Mouse (Mus musculus): ENCODE results near the gene Grk1.

The Grk1 gene

DNA sequence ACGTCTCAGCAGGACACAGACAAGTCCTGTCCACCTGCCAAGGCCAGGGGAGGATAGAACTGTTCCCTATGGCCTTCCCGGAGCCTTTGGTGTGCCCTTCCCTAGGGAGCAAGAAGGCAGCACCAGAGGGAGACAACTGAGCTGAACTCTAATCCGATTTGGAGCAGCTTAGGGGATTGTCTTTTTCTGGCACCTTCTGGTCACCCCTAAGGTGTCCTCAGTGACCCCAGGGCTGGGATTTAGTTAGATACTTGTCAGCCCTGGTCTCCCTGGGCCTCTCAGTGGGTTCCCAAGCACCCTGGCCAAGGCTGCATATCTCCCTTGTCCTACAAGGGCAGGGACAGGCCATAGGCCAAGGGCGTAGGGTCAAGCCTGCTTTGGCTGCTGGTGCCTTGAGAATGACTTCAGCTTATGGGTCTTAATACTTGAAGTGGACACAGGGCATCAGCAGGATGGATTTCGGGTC is at the start of gene Grk1:
Grk1 (plus strand) TSS at position 416 of the 466 bp plus-strand sequence.
- no peak for DNase-seq

DNA sequence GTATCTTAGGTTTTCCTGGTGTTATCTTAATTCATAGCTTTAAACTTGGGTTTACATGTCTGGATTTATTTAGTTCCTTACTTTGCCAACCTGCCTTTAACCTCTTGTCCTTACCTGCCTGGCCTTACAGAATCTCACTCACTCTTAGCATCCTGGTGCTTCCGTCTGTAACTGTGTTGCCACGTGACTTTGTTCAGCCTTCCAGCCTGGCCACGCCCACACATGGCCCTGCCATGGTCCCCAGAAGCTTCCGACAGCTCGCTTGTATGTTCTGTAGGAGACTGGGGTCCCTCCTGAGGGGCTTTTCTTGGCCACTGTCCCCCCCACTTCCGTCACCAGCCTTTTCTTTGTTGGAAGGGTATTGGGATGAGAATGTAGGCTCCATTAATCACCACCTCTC is 48.7 kb upstream of the Grk1 start:
- DNase-seq = no peak

DNA sequence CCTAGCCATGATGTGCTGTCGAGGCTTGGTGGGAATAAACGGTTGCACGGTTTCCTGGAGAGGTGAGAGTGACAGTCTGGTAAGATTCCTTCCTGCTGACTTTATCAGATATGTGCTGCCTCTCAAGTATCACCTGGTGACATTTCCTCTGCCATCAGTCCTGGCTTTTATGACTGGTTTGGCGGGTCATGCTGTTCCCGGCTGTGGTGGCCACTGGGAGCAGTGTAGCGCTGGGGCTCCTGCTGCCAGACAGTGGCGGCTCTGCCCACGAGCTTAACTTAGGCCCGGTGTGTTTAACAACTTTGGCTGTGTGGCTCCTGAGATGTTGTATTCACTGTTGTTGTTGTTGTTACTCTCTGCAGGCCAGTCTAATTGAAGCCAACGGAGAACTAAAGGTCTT is 48.2 kb upstream of the Grk1 start:
- DNase-seq = no peak

DNA sequence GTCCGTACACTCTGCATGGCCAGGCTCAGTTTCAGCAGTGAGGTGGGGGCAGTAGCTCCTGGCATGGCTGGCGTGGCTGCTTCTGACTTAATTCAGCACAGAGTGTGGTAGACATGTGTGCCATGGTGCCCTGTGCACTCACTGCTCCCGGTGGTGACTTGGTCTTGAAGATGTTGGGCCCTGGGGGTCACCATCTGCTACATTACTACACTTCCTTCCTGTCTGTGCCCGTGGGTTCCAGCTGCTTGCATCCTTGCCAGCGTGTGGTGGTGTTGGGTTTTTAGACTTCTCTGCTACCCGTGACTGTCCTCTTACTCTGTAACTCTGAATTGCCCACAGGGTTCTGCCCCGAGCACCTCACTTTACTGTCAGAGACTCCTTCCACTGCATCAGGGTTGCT is 44.7 kb upstream of the Grk1 start:
- no peak for DNase-seq

DNA sequence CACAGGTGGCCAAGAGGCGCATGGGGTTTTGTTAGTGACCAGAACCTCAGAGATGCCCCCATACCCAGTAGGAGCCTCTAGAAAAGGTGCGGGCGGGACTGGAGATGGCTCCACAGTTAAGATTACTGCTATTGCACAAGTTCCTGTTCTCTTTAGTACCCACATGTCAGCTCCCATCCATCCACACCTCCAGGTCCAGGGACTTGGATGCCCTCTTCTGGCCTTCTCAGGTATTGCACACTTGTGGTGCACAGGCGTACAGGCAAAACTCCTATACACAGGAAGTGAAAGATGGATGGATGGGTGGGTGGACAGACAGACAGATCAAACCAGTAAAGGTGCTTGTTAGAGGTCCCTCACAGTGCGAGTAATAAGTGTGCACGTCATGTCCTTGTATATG is 43.0 kb upstream of the Grk1 start:
- peak in 1 of 2 experiments; percentile 20 for DNase-seq

DNA sequence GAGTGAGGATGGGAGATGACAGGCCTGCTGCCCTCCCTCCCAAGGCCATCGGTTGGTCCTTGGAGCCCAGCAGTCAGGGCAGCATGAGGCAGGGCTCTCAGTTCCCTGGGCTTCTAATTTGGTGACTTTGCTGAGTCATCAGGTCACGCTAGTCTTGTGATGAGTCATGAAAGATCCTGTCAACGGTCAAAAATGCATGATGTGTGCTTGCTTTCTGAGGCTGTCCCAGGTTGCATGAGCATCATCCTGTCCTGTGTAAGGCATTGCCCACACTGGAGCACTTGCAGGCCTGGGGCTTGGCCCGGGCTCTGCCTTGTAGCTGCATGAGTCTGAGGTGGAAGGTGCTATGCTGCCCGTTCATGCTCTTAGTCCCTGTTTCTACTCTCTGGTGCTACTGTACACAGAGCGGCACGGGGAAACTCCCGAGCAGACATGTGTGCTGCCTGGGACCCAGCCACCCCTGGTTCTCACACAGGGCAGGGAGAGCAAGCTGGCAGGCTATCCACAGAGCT is 31.7 kb upstream of the Grk1 start:
- DNase-seq = no peak

DNA sequence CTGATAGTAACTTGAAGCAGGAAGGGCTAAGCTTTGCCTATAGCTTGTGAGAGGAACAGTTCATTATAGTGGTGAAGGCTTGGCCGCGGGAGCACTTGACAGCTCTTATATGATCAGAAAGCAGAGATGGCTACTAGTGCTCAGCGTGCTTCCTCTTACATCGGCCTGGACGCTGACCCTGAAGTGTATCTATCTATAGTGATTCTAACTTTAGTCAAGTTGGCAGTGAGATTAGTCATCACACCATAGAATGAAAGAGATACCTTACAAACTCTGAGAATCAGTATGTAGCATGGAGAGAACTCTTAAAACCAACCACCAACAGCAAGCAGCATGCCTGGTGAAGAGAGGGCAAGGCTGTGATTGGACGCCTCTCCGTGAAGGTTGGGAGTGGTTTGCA is 23.3 kb upstream of the Grk1 start:
- no peak for DNase-seq

DNA sequence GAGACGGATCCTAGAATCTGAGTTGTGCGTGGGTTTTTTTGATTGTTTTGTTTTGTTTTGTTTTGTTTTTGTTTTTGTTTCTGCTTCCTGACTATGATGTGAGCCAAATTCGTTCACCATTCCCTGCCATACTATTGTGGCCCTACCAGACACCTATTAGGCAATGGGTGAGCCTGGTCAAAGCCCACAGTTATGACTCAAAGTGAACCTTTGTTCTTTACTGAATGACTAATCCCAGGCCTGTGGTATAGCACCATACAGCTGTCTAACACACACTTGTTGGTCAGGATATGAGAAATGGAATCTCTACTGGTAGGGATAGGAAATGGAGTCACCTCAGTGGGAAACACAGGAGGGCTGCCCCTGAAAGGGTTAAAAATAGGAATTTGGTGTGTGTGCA is 22.3 kb upstream of the Grk1 start:
- no peak for DNase-seq

DNA sequence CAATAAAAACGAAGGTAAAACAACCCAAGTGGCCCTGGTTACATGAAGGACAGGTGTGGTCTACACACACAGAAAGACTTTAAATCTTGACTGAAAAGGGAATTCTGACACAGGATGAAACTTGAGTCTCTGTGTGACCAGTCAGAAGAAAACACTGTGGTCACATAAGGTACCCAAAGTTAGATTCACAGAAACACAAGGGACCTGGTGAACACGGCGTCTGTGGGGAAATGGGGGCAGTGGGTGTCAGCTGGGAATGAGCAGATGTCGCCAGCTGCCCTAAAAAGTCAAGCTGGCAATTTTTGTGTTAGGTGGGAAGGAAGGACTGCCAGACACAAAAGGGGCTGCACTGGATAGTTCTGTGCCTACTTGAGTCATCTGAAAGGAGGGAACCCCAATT is 21.9 kb upstream of the Grk1 start:
- no peak for DNase-seq

DNA sequence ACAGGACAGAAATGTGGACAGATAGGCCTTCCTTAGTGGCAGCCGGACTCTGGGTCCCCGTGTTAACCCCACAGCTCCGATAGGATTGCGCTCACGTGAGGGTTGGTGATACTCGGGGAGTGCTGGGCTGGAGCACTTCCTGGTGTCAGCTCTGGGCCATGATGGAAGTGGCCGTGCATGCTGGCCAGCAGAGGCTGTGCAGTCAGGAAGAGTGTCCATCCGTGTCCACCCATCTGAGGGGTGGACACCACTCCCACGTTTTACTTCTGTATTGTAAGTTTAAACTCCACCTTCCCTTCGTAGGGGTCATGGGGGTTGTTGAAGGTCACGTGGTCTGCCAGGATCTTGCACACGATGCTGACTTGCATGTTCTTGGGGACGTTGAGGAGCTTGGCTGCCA is 18.5 kb upstream of the Grk1 start:
- DNase-seq = no peak

DNA sequence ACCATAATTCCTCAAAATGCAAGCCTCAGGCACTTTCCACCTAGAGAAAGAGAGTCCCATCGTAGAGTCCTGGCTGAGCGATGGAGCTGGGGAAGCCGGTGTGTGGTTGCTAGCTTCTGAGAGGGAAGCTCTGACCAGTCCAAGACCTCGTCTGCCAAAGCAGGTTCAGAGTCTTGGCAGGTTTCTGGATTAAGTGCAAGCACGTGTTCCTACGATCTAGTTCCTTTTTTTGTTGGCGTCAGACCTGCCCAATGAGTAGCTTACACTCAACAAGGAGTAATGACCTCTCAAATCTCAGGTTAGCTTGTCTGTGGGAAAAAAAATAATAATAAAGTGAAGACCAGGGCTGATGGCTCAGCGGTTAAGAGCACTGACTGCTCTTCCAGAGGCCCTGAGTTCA is 17.2 kb upstream of the Grk1 start:
- no peak for DNase-seq

DNA sequence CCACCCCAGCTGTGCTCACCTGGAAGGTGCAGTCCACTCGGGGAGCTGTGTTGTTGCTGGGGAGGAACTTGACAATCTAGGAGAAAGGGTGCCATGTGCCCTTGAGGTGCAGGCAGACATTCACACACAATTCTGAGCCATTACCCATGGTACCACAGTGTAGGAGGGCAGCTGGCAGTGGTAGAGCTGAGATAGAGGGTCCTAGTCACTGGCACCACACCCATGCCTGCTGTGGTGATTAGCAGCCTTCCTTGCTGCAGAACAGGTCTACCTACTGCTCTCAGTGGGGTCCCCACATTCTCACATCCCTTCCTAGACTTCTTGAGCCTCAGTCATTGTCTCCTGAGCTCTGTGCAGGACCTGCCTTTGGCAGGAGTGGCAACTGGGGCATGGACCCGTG is 16.1 kb upstream of the Grk1 start:
- no peak for DNase-seq

DNA sequence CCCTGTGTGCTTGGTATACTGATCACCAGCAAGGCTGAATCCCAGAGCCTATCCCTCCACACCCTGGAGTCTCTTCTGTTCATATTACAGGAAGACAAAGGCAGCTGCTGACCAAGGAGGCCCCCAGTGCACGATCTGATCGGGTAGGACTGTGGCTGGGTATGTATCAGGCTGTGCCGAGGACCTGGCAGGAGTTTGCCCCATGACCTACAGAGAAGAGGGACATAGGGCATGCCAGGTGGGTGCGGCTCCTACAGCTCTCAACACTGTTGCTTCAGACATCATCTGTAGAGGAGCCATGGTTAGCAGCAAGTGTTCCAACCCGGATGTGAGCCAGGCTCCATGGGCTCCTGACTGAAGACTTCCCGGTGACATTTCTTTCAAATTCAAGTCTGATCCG is 11.0 kb upstream of the Grk1 start:
- no peak for DNase-seq

DNA sequence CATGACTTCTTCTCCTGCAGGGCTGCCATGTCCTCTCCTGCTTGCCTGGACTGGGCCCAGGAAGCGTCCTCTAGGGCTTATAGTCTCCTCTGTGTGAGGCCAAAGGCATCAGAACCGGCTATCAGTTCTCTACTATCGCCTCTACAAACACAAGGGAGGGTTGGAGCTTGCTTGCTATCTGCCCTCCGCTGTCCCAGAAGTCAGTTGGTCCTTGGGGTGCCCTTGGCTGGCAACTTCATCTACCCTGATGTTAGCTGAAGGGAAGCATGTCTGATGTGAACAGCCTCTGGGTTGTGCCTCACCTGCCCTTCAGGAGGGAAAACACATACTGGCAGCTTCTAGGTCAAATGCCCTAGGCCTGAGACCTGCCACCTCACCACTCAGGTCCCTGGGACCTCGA is 8.2 kb upstream of the Grk1 start, which contains the start of gene Atp4b:
Atp4b (minus strand) TSS at position 101 of the 400 bp plus-strand sequence.
- DNase-seq = no peak

DNA sequence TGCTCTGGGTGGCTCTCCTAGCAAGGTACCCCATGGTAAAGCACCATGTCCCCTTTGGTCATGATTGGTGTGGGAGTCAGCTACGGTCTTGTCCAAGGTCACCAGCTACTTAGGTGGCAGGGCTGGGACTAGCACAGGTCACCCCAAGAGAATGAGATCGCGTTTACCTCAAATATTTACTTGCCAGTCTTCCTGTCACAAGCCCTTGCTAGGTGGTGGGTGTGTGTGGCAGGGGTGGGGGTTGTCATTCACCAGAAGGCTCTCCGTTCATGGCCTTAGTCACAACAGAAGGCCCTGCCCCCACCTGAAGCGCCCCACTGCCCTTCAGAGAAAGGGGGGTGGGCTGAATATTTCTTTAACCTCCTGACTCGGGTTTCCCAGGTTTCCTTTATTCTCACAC is 1.4 kb upstream of the Grk1 start:
- no peak for DNase-seq

DNA sequence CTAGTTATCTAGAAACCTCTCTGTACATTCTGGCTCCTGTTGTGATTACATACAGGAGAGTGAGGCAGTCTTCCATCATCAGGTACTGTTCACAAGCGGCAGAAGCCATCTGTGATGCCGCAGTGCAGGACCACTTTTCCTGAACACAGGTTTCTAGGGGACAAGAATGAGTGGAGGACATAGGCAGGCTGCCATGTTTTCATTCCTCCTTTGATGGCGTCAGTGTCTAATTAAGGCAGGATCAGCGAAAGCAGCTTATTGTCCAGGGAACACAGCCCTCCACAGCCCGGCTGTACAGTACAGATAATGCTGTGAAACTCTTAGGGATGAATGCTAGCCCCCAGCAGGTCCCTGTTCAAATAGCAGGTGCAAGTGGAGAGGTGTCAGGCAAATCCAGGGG is 1.1 kb downstream of the Grk1 start:
- no peak for DNase-seq

DNA sequence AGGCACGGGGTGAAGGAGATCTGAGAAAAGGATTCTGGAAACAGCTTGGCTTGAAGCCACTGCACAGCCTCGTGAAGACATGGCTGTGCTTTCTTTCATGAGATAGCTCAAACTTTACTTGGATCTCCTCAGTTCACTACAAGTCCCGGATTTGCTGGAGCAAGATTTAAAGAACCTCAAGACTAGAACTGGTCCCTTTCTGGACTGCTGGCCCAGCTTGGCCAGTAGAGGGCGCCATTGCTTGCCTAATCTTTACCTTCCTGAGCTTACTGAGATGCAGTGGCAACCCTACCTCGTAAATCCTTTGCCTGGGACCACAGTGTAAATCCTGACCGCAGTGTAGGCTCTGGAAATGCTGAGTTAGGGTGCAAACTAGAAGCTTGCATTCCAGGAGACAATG is 6.7 kb downstream of the Grk1 start:
- DNase-seq = peak; percentile 68 to 69

DNA sequence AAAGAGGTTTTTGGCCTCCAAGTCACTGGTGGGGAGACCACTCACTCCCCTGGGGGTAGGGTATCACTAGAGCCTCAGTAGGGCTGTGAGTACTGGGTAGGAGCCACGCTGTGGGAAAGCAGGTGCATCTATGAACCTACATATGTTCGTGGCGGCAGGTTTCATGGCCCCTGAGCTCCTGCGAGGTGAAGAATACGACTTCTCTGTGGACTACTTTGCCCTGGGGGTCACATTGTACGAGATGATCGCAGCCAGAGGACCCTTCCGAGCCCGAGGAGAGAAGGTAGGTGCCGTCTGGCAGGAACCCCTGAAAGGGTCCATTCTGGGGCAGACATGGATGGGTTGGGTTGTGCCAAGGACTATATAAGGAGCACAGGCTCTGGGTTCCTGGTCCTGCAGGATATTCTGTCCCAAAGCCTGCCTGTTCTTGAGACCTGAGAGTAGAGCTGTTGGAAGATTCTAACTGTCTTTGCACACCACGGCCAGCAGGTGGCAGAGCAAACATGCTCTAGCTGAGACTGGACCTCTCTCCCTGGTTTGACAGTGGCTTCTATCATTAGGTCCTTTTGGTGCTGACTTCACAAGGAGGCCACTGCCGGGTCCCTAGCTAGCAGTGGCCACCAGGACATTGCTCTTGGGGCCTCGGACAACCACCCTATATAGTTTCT is 8.1 kb downstream of the Grk1 start:
- DNase-seq = peak; percentile 59 to 65

DNA sequence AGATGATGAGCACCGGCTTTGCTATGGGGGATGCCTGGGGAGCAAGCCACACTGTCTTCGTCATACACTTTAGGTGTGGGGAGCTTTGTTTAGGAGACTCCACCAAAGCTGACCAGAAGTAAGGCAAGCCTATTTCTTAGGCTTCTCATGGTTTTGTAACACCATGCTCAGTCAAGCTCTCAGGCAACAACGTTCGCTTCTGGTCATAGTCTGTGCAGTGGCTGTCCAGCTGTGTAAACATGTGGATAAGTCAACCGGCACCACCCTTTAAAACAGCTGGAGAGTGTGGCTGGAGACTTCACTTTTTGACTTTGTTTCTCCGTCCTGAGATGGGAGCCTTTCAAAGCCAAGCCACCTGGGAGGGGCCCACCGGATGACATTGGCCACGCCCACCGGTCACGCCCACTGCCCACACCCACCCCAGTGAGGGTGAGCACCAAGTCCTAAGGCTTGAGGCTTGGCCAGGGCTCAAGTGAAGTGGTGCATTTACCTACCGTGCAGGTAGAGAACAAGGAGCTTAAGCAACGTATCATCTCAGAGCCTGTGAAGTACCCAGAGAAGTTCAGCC is 9.0 kb downstream of the Grk1 start:
- DNase-seq = peak; percentile 41 to 60

DNA sequence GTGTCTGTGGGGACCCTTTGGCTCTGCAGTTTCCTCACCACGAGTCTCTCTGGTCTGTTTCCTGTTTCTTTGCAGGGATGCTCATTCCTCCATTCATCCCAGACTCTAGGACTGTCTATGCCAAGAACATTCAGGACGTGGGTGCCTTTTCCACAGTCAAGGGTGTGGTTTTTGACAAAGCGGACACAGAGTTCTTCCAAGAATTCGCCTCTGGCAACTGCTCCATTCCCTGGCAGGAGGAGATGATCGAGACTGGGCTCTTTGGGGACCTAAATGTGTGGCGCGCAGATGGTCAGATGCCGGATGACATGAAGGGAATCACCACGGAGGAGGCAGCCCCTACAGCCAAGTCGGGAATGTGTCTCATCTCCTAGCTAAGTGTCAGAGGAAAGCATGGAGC is 11.0 kb downstream of the Grk1 start:
- DNase-seq = no peak

DNA sequence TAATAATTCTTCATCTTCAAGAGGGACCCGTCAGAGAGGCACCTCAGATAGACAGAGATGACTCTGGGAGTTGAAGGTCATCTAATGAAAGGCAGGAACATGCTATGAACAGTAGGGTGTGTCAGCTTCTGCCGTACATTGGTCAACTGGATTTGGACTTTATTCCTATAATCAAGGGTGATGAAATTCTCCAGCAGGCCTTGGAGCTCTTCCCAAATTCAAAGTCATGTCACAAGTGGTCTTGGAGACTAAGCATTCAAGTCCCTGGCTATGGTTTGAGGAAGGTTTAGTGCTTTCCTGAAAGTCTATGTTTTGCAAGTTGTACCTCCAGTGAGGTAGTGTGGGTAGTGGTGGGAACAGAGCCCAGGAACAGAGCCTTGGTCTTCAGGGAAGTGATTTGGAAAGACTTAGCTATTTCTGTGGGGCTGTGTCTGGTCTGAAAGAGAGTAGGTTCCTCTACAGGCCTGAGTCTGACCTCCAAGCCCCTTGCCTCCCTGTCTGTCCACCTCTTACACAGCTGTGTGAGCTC is 14.3 kb downstream of the Grk1 start:
- no peak for DNase-seq

DNA sequence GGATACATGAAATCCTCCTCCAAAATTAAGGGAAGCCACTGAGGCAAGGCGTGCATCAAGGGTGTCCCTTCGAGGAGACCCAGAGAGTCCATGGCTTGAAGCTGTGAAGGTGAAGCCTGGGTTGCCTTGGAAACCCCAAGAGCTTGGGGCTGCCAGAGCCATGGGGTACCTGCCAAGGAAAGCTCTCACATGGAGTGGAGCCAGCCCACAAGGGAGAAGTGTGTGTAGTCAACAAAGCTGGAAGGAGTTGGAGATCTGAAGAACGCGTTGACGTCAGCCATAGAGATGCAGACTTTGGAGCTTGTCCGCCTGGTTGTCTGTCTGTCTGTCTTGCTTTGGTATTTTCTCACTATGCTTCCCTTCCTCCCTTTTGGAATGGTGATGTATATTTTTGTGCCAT is 16.1 kb downstream of the Grk1 start:
- no peak for DNase-seq

DNA sequence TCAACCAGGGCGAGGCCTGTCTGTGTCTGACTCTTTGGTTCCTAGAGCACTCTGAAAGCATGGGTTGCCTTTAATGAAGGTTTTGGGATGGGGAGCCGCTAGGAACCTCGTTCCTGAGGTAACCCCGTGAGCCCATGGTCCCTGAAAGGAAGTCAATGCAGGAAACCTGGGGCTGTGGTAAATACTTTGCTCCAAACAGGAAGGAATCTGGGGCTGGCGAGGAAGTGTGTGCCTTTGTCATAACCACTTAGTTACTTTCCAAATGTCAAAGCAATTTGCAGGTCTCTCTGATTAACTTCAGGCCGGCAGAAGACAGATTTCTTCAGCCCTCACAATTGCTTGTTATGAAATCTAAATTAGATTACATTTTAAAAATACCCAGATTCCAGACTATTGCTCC is 22.5 kb downstream of the Grk1 start:
- no peak for DNase-seq

DNA sequence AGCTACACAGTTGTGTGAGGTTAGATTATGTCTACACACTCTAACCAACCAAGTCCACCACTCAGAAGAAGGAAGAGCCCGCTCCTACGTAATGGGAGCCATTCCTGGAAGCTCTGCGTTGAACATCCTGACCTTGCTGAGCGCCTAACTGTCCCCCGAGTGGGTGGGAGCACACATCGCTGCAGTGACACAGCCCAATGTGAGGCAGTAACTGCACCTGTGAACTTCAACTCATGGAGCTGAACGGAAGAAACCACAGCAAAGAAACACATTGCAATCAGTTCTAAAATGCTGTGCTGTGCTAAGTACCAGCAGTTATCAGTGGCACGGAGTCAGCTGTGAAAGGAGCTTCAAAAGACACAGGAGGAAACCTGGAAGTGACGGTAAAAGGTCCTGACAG is 23.3 kb downstream of the Grk1 start:
- peak; percentile 64 to 83 for DNase-seq

DNA sequence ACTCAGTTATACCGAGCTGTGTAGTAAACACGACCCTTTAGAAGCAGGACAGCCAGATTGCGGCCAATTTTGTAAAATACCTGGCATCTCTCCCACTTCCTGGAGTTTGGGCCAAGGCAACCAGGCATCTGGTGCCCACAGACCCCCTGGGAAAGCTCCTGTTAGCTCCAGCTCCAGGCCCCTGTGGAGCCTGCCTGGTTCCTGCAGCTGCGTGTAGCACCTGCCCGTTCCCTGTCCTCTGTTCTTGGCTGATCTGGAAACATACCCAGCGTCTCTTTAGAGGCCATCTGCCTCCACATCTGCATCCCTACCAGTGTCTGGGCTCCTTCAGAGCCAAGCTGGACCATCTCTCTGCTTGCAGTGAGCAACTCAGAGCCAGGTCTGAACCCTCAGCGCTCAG is 25.5 kb downstream of the Grk1 start:
- no peak for DNase-seq
